Mouse (Mus musculus) right cerebral cortex, adult 2 months (tissue): ENCODE measurements around the gene Crim1.

Experiments used
- DNase-seq, 2 experiments: peaks; one replicate each; pipeline ENCODE4 v3.0.0; 2021 to 2022; ENCODE audit warnings: low spot score in 2 of 2

Crim1 gene

GRCm38 (mm10) chr17:78417381-78418281, 217.6 kb downstream of the Crim1 start, which contains the start of gene Fez2:
TSS of gene Fez2 (minus strand) at chr17:78418152.
- DNase-seq = peak; percentile 90 to 91

DNA sequence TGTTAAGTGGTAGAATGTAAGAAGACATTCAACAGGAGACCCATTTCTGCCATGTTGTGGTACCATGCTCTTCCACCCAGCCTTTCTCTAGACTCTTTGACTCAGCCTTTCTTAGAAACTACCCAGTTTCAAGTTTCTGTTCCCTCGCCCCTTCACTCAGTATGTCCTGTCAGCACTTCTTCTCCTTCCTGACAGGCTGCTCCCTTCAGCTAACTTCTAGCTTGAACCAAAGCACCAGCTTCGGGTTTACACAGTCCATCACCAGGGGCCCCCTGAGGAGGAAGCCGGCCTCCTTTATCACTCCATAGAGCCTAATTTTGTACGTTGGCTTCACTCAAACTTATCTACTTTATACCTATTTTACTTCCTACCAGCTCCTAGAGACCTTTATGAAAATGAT, 219.2 kb downstream of the Crim1 start:
- no peak for DNase-seq

DNA sequence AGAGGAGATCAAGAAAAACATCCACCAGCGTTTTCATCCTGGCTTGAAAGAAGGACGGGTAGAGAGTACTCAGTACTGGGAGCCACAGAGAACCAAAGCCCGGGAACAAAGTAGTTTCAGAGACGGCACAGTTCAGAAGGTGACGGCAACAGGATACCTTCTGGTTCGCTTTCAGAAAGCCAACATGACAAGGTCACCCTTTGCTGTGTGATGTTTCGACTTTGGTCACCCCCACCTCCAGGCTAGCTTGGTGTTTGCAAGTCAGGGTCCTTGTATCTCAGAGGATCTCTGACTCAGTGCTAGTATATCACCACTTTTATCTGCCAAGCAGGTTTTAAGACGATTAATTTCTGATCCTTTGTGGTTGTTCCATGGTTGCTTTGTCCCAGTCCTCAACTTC, 225.0 kb downstream of the Crim1 start:
- DNase-seq = no peak
